Mouse (Mus musculus): ENCODE results near the gene Srcin1. TPM values are rescaled to one million over a fixed set of nuclear protein-coding genes. Genes with fewer than 3 reads are reported as not detected.

The Srcin1 gene
- polyA plus RNA-seq, 1 experiment = 0.01 TPM

GRCm38 (mm10) chr11:97567480-97567879, 8.5 kb downstream of the Srcin1 start:
- no peaks in the 10 kb centered on the region for H3K79me3 ChIP-seq (ENCODE audit: low read depth)
- H3K79me2 ChIP-seq (ENCODE audit: control insufficient read depth, insufficient read depth) = no peaks in the 10 kb centered on the region
- peaks cover 84% of the 10 kb centered on the region for H3K27me3 ChIP-seq (ENCODE audit: control insufficient read depth, insufficient read depth, insufficient read length)
- no peak overlapping the region for H3ac ChIP-seq (ENCODE audit: control insufficient read depth, insufficient read length, low read depth)
- no peak overlapping the region for H3K4me3 ChIP-seq (ENCODE audit: insufficient read depth, poor library complexity, severe bottlenecking)
- TF ChIP-seq CEBPB (IDR thresholded peaks at IDR 0.05; ENCODE audit: low read depth) (peak; percentile 46), MYOD1 (IDR thresholded peaks at IDR 0.05; ENCODE audit: control insufficient read depth, insufficient read length, low read depth) (peak; percentile 66), USF1 (IDR thresholded peaks at IDR 0.05; ENCODE audit: low read depth) (no peak)
- no peaks in the 10 kb centered on the region for H3K36me3 ChIP-seq (ENCODE audit: control insufficient read depth, insufficient read depth)

GRCm38 (mm10) chr11:97566551-97566950, 9.4 kb downstream of the Srcin1 start:
- no peaks in the 10 kb centered on the region for H3K79me2 ChIP-seq (ENCODE audit: control insufficient read depth, insufficient read depth)
- H3ac ChIP-seq (ENCODE audit: control insufficient read depth, insufficient read length, low read depth) = no peak overlapping the region
- TF ChIP-seq MAX (IDR thresholded peaks at IDR 0.05) (no peak), CTCF (IDR thresholded peaks at IDR 0.05; ENCODE audit: control insufficient read depth, insufficient read depth, insufficient read length) (no peak), CEBPB (IDR thresholded peaks at IDR 0.05; ENCODE audit: low read depth) (no peak), FOSL1 (IDR thresholded peaks at IDR 0.05; ENCODE audit: insufficient read depth, low read length, poor library complexity, severe bottlenecking) (no peak), MYOG (IDR thresholded peaks at IDR 0.05; ENCODE audit: control insufficient read depth, extremely low read depth, insufficient read length) (no peak), USF1 (IDR thresholded peaks at IDR 0.05; ENCODE audit: low read depth) (no peak), MYOD1 (IDR thresholded peaks at IDR 0.05; ENCODE audit: control insufficient read depth, insufficient read length, low read depth) (no peak)
- H3K79me3 ChIP-seq (ENCODE audit: low read depth) = no peaks in the 10 kb centered on the region
- H3K27me3 ChIP-seq (ENCODE audit: control insufficient read depth, insufficient read depth, insufficient read length) = peaks cover 84% of the 10 kb centered on the region
- no peak overlapping the region for H3K4me3 ChIP-seq (ENCODE audit: insufficient read depth, poor library complexity, severe bottlenecking)
- no peaks in the 10 kb centered on the region for H3K36me3 ChIP-seq (ENCODE audit: control insufficient read depth, insufficient read depth)

DNA sequence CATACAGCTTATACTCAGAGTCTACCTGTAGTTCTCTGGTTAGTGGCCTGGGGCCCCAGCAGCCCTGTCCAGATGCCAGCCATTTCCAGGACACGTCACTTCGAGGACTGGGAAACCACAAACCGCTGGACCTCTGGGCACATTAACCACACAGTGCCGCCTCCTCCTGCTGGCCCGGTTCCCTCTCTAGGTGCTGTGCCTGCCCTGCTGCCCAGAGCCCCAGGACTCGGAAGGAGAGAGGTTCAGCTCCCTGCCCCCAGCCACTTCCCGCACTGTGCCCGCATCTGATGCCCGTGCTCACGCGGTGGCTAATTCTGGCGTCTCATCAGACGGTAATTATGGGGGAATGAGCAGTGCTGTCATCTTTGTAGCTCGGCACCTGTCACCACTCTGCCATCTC, 12.3 kb downstream of the Srcin1 start:
- Histone ChIP-seq H3ac (ENCODE audit: control insufficient read depth, insufficient read length, low read depth) (no peak overlapping the region), H3K4me3 (ENCODE audit: insufficient read depth, poor library complexity, severe bottlenecking) (no peak overlapping the region), H3K79me2 (ENCODE audit: control insufficient read depth, insufficient read depth) (no peaks in the 10 kb centered on the region), H3K79me3 (ENCODE audit: low read depth) (no peaks in the 10 kb centered on the region), H3K36me3 (ENCODE audit: control insufficient read depth, insufficient read depth) (no peaks in the 10 kb centered on the region), H3K27me3 (ENCODE audit: control insufficient read depth, insufficient read depth, insufficient read length) (peaks cover 82% of the 10 kb centered on the region)
- no peak for TF ChIP-seq CTCF (IDR thresholded peaks at IDR 0.05; ENCODE audit: control insufficient read depth, insufficient read depth, insufficient read length)
- no peak for TF ChIP-seq MYOG (IDR thresholded peaks at IDR 0.05; ENCODE audit: control insufficient read depth, extremely low read depth, insufficient read length)
- TF ChIP-seq FOSL1 (IDR thresholded peaks at IDR 0.05; ENCODE audit: insufficient read depth, low read length, poor library complexity, severe bottlenecking) = no peak
- no peak for TF ChIP-seq USF1 (IDR thresholded peaks at IDR 0.05; ENCODE audit: low read depth)
- peak; percentile 29 for TF ChIP-seq MYOD1 (IDR thresholded peaks at IDR 0.05; ENCODE audit: control insufficient read depth, insufficient read length, low read depth)
- no peak for TF ChIP-seq MAX (IDR thresholded peaks at IDR 0.05)
- no peak for TF ChIP-seq CEBPB (IDR thresholded peaks at IDR 0.05; ENCODE audit: low read depth)

- Histone ChIP-seq H3K27me3 (ENCODE audit: control insufficient read depth, insufficient read depth, insufficient read length) (peaks cover 82% of the 10 kb centered on the region), H3K79me3 (ENCODE audit: low read depth) (no peaks in the 10 kb centered on the region), H3K79me2 (ENCODE audit: control insufficient read depth, insufficient read depth) (no peaks in the 10 kb centered on the region), H3ac (ENCODE audit: control insufficient read depth, insufficient read length, low read depth) (no peak overlapping the region), H3K36me3 (ENCODE audit: control insufficient read depth, insufficient read depth) (no peaks in the 10 kb centered on the region), H3K4me3 (ENCODE audit: insufficient read depth, poor library complexity, severe bottlenecking) (no peak overlapping the region)
- no peak for TF ChIP-seq CEBPB (IDR thresholded peaks at IDR 0.05; ENCODE audit: low read depth)
- no peak for TF ChIP-seq MYOD1 (IDR thresholded peaks at IDR 0.05; ENCODE audit: control insufficient read depth, insufficient read length, low read depth)
- no peak for TF ChIP-seq USF1 (IDR thresholded peaks at IDR 0.05; ENCODE audit: low read depth)
- peak; percentile 4 for TF ChIP-seq FOSL1 (IDR thresholded peaks at IDR 0.05; ENCODE audit: insufficient read depth, low read length, poor library complexity, severe bottlenecking)
- TF ChIP-seq MYOG (IDR thresholded peaks at IDR 0.05; ENCODE audit: control insufficient read depth, extremely low read depth, insufficient read length) = no peak
- no peak for TF ChIP-seq MAX (IDR thresholded peaks at IDR 0.05)
Observed at GRCm38 (mm10) chr11:97562536-97562935, 13.4 kb downstream of the Srcin1 start.

DNA sequence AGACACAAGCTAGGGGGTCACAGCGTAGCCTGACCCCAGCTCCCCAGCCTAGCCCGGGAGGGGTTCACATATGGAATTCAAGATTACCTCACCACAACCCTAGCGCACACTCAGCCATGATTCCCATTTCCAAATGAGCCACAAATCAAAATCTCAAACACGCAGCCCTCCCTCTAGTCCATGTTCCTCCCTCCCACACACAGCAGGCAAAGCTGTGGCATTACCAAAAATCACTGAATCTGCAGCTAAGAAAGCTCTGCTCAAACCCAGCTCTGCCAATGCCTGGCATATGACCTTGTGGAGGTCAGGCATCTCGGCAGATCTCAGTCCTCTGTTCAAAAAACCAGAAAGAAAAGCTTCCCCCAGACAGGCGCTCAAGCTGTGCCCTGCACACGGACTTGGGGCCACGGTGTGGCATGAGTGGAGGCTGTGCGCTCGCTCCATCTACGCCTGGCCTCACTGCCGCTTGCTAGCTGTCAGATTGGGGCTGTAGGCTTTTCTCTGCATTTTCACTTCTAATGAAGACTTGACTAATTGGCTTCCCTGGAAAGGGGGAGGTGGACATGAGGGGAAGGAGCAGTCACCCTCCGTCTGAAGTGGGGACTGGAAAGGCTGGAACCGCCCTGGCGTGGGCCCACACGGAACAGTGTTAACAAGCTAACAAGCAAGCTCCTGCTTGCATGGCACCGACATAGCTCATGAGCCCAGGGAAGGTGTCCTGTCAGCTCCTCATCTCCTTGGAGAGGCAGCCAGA, 15.6 kb downstream of the Srcin1 start:
- H3K27me3 ChIP-seq (ENCODE audit: control insufficient read depth, insufficient read depth, insufficient read length) = peaks cover 69% of the 10 kb centered on the region
- no peak overlapping the region for H3ac ChIP-seq (ENCODE audit: control insufficient read depth, insufficient read length, low read depth)
- no peaks in the 10 kb centered on the region for H3K79me3 ChIP-seq (ENCODE audit: low read depth)
- H3K4me3 ChIP-seq (ENCODE audit: insufficient read depth, poor library complexity, severe bottlenecking) = no peak overlapping the region
- no peaks in the 10 kb centered on the region for H3K79me2 ChIP-seq (ENCODE audit: control insufficient read depth, insufficient read depth)
- H3K36me3 ChIP-seq (ENCODE audit: control insufficient read depth, insufficient read depth) = no peaks in the 10 kb centered on the region
- TF ChIP-seq CEBPB (IDR thresholded peaks at IDR 0.05; ENCODE audit: low read depth) (no peak), FOSL1 (IDR thresholded peaks at IDR 0.05; ENCODE audit: insufficient read depth, low read length, poor library complexity, severe bottlenecking) (no peak), USF1 (IDR thresholded peaks at IDR 0.05; ENCODE audit: low read depth) (no peak), MYOD1 (IDR thresholded peaks at IDR 0.05; ENCODE audit: control insufficient read depth, insufficient read length, low read depth) (no peak), MYOG (IDR thresholded peaks at IDR 0.05; ENCODE audit: control insufficient read depth, extremely low read depth, insufficient read length) (no peak), MAX (IDR thresholded peaks at IDR 0.05) (no peak), CTCF (IDR thresholded peaks at IDR 0.05; ENCODE audit: control insufficient read depth, insufficient read depth, insufficient read length) (no peak)

DNA sequence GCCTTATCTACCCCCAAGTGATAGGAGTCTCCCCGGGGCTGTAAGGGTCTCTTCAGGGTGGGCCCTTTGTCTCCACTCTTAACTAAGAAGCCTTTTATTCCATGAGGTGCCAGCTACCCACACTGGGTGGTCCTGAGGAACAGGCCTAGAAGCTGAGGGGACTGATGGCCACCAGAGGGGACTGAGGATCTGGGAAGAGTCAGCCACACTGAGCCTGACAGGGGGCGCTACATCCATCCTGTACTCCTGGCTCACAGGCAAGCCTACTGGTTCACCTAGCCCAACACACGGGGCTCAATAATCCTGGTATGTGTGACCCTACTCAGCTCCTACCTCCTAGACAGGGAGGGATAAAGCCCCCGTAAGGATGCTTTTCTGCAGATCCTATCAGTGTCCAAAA, 16.4 kb downstream of the Srcin1 start:
- Histone ChIP-seq H3K4me3 (ENCODE audit: insufficient read depth, poor library complexity, severe bottlenecking) (no peak overlapping the region), H3K79me2 (ENCODE audit: control insufficient read depth, insufficient read depth) (no peaks in the 10 kb centered on the region), H3K36me3 (ENCODE audit: control insufficient read depth, insufficient read depth) (no peaks in the 10 kb centered on the region), H3K79me3 (ENCODE audit: low read depth) (no peaks in the 10 kb centered on the region), H3K27me3 (ENCODE audit: control insufficient read depth, insufficient read depth, insufficient read length) (peaks cover 66% of the 10 kb centered on the region), H3ac (ENCODE audit: control insufficient read depth, insufficient read length, low read depth) (no peak overlapping the region)
- TF ChIP-seq USF1 (IDR thresholded peaks at IDR 0.05; ENCODE audit: low read depth) = no peak
- no peak for TF ChIP-seq CTCF (IDR thresholded peaks at IDR 0.05; ENCODE audit: control insufficient read depth, insufficient read depth, insufficient read length)
- TF ChIP-seq MYOG (IDR thresholded peaks at IDR 0.05; ENCODE audit: control insufficient read depth, extremely low read depth, insufficient read length) = no peak
- no peak for TF ChIP-seq MYOD1 (IDR thresholded peaks at IDR 0.05; ENCODE audit: control insufficient read depth, insufficient read length, low read depth)
- no peak for TF ChIP-seq FOSL1 (IDR thresholded peaks at IDR 0.05; ENCODE audit: insufficient read depth, low read length, poor library complexity, severe bottlenecking)
- no peak for TF ChIP-seq CEBPB (IDR thresholded peaks at IDR 0.05; ENCODE audit: low read depth)
- TF ChIP-seq MAX (IDR thresholded peaks at IDR 0.05) = no peak

Measured in C2C12 (cell line).